Mouse (Mus musculus): ENCODE results near the gene Asb4. TPM values are rescaled to one million over a fixed set of nuclear protein-coding genes. Genes with fewer than 3 reads are reported as not detected.

Gene Asb4
- polyA plus RNA-seq, 1 experiment from 2014 or later = 22.7 TPM

- Histone ChIP-seq H3K27ac (ENCODE audit: low read depth, low read length) (no peak overlapping the region), H3K9ac (ENCODE audit: low read length) (no peak overlapping the region), H3K4me1 (ENCODE audit: control insufficient read depth, insufficient read depth, low read length) (peaks cover 14% of the 10 kb centered on the region), H3K4me3 (ENCODE audit: low read depth, low read length) (no peak overlapping the region), H3K36me3 (ENCODE audit: control insufficient read depth, insufficient read depth, low read length) (no peaks in the 10 kb centered on the region), H3K9me3 (replicated peaks; ENCODE audit: control insufficient read depth, low read length) (no peaks in the 10 kb centered on the region), H3K27me3 (replicated peaks; ENCODE audit: control insufficient read depth, insufficient read depth, low read length) (no peaks in the 10 kb centered on the region), H3K4me2 (ENCODE audit: low read length) (no peak overlapping the region)
- DNase-seq (ENCODE audit: low spot score) = no peak
- WGBS = 79% methylated on average over 4 of the region's 4 CpGs
- no peak for ATAC-seq
Measured at GRCm38 (mm10) chr6:5447013-5447412, 63.8 kb downstream of the Asb4 start.

- ATAC-seq = peak; percentile 79
Measured at GRCm38 (mm10) chr6:5447546-5447945, 64.4 kb downstream of the Asb4 start.

DNA sequence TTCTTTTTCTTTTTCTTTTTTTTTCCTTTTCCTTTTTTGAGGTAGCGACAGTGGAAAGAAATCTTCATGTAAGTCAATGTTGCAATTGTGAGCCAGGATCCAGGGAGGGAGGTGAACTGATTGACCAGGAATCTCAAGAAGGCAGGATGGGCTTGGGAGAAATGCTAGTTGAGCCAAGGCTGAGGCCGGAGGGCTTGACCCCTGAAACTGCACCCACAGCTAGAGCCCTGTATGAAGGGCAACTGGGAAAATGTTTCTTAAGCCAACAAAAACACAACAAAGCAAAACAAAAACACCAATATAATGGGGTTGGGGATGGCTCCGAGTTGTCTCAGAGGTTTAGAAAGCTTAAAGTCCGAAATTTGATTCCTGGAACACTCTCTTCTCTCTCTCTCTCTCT lies 65.2 kb downstream of the Asb4 start:
- no peak overlapping the region for H3K27ac ChIP-seq (ENCODE audit: low read depth, low read length)
- peaks cover 5% of the 10 kb centered on the region for H3K4me1 ChIP-seq (ENCODE audit: control insufficient read depth, insufficient read depth, low read length)
- H3K9ac ChIP-seq (ENCODE audit: low read length) = no peak overlapping the region
- ATAC-seq = no peak
- H3K36me3 ChIP-seq (ENCODE audit: control insufficient read depth, insufficient read depth, low read length) = no peaks in the 10 kb centered on the region
- WGBS = 59% methylated on average over 4 of the region's 4 CpGs
- H3K9me3 ChIP-seq (replicated peaks; ENCODE audit: control insufficient read depth, low read length) = no peaks in the 10 kb centered on the region
- H3K27me3 ChIP-seq (replicated peaks; ENCODE audit: control insufficient read depth, insufficient read depth, low read length) = no peaks in the 10 kb centered on the region
- H3K4me2 ChIP-seq (ENCODE audit: low read length) = no peak overlapping the region
- DNase-seq (ENCODE audit: low spot score) = no peak
- H3K4me3 ChIP-seq (ENCODE audit: low read depth, low read length) = no peak overlapping the region

More at GRCm38 (mm10) chr6:5447546-5447945, 64.4 kb downstream of the Asb4 start:
- H3K4me2 ChIP-seq (ENCODE audit: low read length) = no peak overlapping the region
- no peak overlapping the region for H3K4me3 ChIP-seq (ENCODE audit: low read depth, low read length)
- no peak overlapping the region for H3K9ac ChIP-seq (ENCODE audit: low read length)
- 9% methylated on average over 6 of the region's 6 CpGs for WGBS
- no peak overlapping the region for H3K27ac ChIP-seq (ENCODE audit: low read depth, low read length)
- no peaks in the 10 kb centered on the region for H3K27me3 ChIP-seq (replicated peaks; ENCODE audit: control insufficient read depth, insufficient read depth, low read length)
- no peaks in the 10 kb centered on the region for H3K9me3 ChIP-seq (replicated peaks; ENCODE audit: control insufficient read depth, low read length)
- H3K4me1 ChIP-seq (ENCODE audit: control insufficient read depth, insufficient read depth, low read length) = peaks cover 14% of the 10 kb centered on the region
- no peaks in the 10 kb centered on the region for H3K36me3 ChIP-seq (ENCODE audit: control insufficient read depth, insufficient read depth, low read length)
- peak; percentile 65 for DNase-seq (ENCODE audit: low spot score)

GRCm38 (mm10) chr6:5449878-5450277 lies 66.7 kb downstream of the Asb4 start:
- no peak overlapping the region for H3K4me3 ChIP-seq (ENCODE audit: low read depth, low read length)
- WGBS = 95% methylated on average over 5 of the region's 5 CpGs

DNA sequence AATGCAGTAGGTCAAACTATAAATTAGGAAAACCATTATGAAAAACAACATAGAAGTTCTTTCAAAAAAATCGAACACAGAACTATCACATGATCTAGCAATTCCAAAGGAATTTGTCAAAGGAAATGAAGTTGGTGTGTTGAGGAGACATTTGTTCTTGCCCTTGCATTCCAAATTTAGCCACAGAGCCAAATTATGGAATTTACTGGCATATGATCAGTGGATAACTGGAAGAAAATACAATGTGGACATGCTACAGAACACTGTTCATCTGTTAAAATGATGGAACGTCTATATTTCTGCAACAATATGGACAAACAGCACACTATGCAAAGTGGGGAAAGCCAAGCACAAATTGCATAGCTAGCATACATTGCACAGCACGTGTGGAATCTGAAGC lies 72.7 kb downstream of the Asb4 start:
- Histone ChIP-seq H3K27me3 (replicated peaks; ENCODE audit: control insufficient read depth, insufficient read depth, low read length) (no peaks in the 10 kb centered on the region), H3K9ac (ENCODE audit: low read length) (no peak overlapping the region), H3K9me3 (replicated peaks; ENCODE audit: control insufficient read depth, low read length) (no peaks in the 10 kb centered on the region), H3K27ac (ENCODE audit: low read depth, low read length) (no peak overlapping the region), H3K4me2 (ENCODE audit: low read length) (no peak overlapping the region), H3K36me3 (ENCODE audit: control insufficient read depth, insufficient read depth, low read length) (no peaks in the 10 kb centered on the region), H3K4me3 (ENCODE audit: low read depth, low read length) (no peak overlapping the region), H3K4me1 (ENCODE audit: control insufficient read depth, insufficient read depth, low read length) (no peaks in the 10 kb centered on the region)
- ATAC-seq (no peak), DNase-seq (ENCODE audit: low spot score) (no peak)
- 87% methylated on average over 3 of the region's 3 CpGs for WGBS

More at GRCm38 (mm10) chr6:5449878-5450277, 66.7 kb downstream of the Asb4 start:
- ATAC-seq = no peak
- no peak overlapping the region for H3K27ac ChIP-seq (ENCODE audit: low read depth, low read length)
- peaks cover 5% of the 10 kb centered on the region; the same call in 1 of the 2 replicates for H3K4me1 ChIP-seq (ENCODE audit: control insufficient read depth, insufficient read depth, low read length)
- no peak for DNase-seq (ENCODE audit: low spot score)
- no peaks in the 10 kb centered on the region for H3K27me3 ChIP-seq (replicated peaks; ENCODE audit: control insufficient read depth, insufficient read depth, low read length)
- no peak overlapping the region for H3K9ac ChIP-seq (ENCODE audit: low read length)
- no peaks in the 10 kb centered on the region for H3K36me3 ChIP-seq (ENCODE audit: control insufficient read depth, insufficient read depth, low read length)
- H3K9me3 ChIP-seq (replicated peaks; ENCODE audit: control insufficient read depth, low read length) = no peaks in the 10 kb centered on the region
- no peak overlapping the region for H3K4me2 ChIP-seq (ENCODE audit: low read length)

GRCm38 (mm10) chr6:5470480-5471318 lies 87.5 kb downstream of the Asb4 start:
- Histone ChIP-seq H3K27ac (ENCODE audit: low read depth, low read length) (no peak overlapping the region), H3K36me3 (ENCODE audit: control insufficient read depth, insufficient read depth, low read length) (no peaks in the 10 kb centered on the region), H3K4me2 (ENCODE audit: low read length) (no peak overlapping the region), H3K4me3 (ENCODE audit: low read depth, low read length) (no peak overlapping the region), H3K9ac (ENCODE audit: low read length) (no peak overlapping the region), H3K4me1 (ENCODE audit: control insufficient read depth, insufficient read depth, low read length) (no peaks in the 10 kb centered on the region), H3K27me3 (replicated peaks; ENCODE audit: control insufficient read depth, insufficient read depth, low read length) (no peaks in the 10 kb centered on the region), H3K9me3 (replicated peaks; ENCODE audit: control insufficient read depth, low read length) (no peaks in the 10 kb centered on the region)
- peak; percentile 60; the same call in 1 of the 2 replicates for ATAC-seq
- peak; percentile 34 for DNase-seq (ENCODE audit: low spot score)
- 40% methylated on average over 10 of the region's 10 CpGs for WGBS

DNA sequence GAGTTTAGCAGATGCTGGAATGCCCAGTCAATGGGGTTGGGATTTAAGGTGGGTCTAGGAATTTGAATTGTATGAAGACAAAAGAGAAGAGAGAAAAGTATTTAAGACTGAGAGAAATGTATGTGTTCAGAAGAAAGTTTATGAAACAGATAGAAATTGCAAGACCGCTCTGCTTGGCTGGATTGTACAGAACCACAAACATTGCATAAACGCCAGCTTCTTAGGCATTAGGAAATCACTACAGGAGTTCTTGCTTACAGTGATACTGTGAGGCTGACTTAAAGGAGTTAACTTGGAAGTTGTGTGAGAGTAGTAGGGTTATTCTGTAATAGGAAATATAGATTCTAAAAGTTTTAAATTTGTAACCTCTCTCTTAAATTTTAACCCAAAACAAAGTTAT lies 89.5 kb downstream of the Asb4 start:
- H3K4me2 ChIP-seq (ENCODE audit: low read length) = no peak overlapping the region
- H3K4me3 ChIP-seq (ENCODE audit: low read depth, low read length) = no peak overlapping the region
- 92% methylated on average over 2 of the region's 2 CpGs for WGBS
- no peaks in the 10 kb centered on the region for H3K36me3 ChIP-seq (ENCODE audit: control insufficient read depth, insufficient read depth, low read length)
- H3K9me3 ChIP-seq (replicated peaks; ENCODE audit: control insufficient read depth, low read length) = no peaks in the 10 kb centered on the region
- no peak overlapping the region for H3K9ac ChIP-seq (ENCODE audit: low read length)
- no peaks in the 10 kb centered on the region for H3K27me3 ChIP-seq (replicated peaks; ENCODE audit: control insufficient read depth, insufficient read depth, low read length)
- no peaks in the 10 kb centered on the region for H3K4me1 ChIP-seq (ENCODE audit: control insufficient read depth, insufficient read depth, low read length)
- DNase-seq (ENCODE audit: low spot score) = no peak
- H3K27ac ChIP-seq (ENCODE audit: low read depth, low read length) = no peak overlapping the region
- ATAC-seq = no peak

DNA sequence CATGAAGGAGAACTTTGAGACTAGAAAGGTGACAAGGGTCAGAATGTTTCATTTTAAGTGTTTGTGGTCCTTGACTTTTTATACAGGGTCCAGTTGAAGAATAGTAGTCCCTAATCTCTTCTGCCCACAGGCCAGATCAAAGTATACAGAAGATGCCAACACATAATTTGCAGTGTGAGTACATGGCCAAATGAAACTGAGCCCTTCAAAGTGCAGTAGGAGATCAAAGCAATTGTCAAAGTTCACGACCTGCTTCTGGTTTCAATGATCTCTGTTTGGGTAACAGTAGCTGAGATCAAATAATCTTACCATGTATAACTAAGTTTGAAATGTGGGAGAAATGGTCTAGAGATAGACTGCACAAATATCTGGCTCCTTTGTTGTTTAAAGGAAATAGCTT lies 90.8 kb downstream of the Asb4 start:
- no peak overlapping the region for H3K27ac ChIP-seq (ENCODE audit: low read depth, low read length)
- ATAC-seq = no peak
- 57% methylated on average over 1 of the region's 1 CpGs for WGBS

GRCm38 (mm10) chr6:5481066-5481465 lies 97.9 kb downstream of the Asb4 start:
- ATAC-seq (no peak), DNase-seq (ENCODE audit: low spot score) (no peak)
- Histone ChIP-seq H3K4me1 (ENCODE audit: control insufficient read depth, insufficient read depth, low read length) (no peaks in the 10 kb centered on the region), H3K27me3 (replicated peaks; ENCODE audit: control insufficient read depth, insufficient read depth, low read length) (no peaks in the 10 kb centered on the region), H3K4me3 (ENCODE audit: low read depth, low read length) (no peak overlapping the region), H3K27ac (ENCODE audit: low read depth, low read length) (no peak overlapping the region), H3K4me2 (ENCODE audit: low read length) (no peak overlapping the region), H3K9me3 (replicated peaks; ENCODE audit: control insufficient read depth, low read length) (no peaks in the 10 kb centered on the region), H3K9ac (ENCODE audit: low read length) (no peak overlapping the region), H3K36me3 (ENCODE audit: control insufficient read depth, insufficient read depth, low read length) (no peaks in the 10 kb centered on the region)
- WGBS = 93% methylated on average over 2 of the region's 2 CpGs

More for the DNA sequence above, 90.8 kb downstream of the Asb4 start:
- DNase-seq (ENCODE audit: low spot score) = no peak
- Histone ChIP-seq H3K4me2 (ENCODE audit: low read length) (no peak overlapping the region), H3K9me3 (replicated peaks; ENCODE audit: control insufficient read depth, low read length) (no peaks in the 10 kb centered on the region), H3K9ac (ENCODE audit: low read length) (no peak overlapping the region), H3K36me3 (ENCODE audit: control insufficient read depth, insufficient read depth, low read length) (no peaks in the 10 kb centered on the region), H3K4me3 (ENCODE audit: low read depth, low read length) (no peak overlapping the region), H3K27me3 (replicated peaks; ENCODE audit: control insufficient read depth, insufficient read depth, low read length) (no peaks in the 10 kb centered on the region), H3K4me1 (ENCODE audit: control insufficient read depth, insufficient read depth, low read length) (no peaks in the 10 kb centered on the region)
